Mouse (Mus musculus) cerebellum, postnatal 14 days (tissue): ENCODE measurements around the gene Hectd1.
A peak's percentile ranks its signal among the peaks of the same experiment; 100 is the strongest.

Source experiments
- DNase-seq, 2 experiments: peaks; one replicate each; pipeline ENCODE4 v3.0.0; 2021; ENCODE audit warnings: mixed read lengths in 2 of 2

Gene Hectd1

DNA sequence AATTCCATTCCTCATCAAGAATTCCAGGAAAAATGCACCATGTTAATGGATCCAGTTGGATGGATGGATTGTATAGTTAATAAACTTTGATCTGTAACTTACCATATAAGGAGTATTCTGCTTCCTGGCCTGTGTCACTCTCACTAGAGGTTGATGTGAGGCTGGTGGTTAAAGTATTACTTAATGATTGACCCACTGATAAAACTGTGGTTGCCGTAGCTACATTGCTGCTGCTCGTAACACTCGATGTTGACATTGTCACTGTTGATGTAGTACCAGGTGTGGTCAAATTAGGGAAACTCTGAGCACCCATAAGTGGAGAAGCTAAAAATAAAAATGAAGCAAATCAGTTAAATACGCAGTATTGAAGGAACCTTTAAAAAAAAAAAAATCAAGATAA, 61.9 kb downstream of the Hectd1 start:
- DNase-seq, result no peak

- no peak for DNase-seq
Measured at GRCm38 (mm10) chr12:51759374-51759773, 70.0 kb downstream of the Hectd1 start.

GRCm38 (mm10) chr12:51756599-51756961, 72.8 kb downstream of the Hectd1 start:
- DNase-seq, result no peak

DNA sequence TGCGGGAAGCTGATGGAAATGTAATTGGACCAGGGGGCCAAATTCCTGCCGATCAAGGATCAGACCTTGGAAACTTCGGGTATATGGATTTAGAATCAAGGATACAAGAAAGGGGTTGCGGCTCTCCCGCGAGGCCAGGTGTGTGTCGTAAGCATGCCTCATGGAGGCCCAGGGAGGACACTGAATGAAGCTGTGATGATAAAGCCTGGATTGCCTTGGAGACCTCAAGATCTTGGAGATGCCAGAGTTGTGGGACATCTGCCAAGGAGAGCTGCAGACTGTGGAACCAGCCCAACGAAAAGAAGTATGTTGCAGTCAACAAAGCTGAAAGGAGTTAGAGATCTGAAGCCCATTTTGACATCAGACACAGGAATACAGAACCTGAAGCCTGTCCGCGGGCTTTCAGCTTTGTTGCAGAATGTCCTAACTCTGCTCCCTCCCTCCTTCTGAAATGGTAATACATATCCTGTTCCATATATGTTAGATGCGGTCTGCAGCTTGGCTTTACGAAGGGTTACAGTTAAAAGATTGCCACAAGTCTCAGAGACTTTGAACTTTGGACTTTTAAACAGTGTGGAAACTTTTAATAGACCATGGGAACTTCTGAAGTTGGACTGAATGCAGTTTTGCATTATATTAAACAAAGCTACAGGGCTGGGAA, 73.3 kb downstream of the Hectd1 start:
- DNase-seq, result no peak

GRCm38 (mm10) chr12:51747348-51747747, 82.0 kb downstream of the Hectd1 start:
- no peak for DNase-seq

- DNase-seq, result no peak
Measured at GRCm38 (mm10) chr12:51744957-51745356, 84.4 kb downstream of the Hectd1 start.

- DNase-seq, result peak; percentile 46 to 66
Measured at GRCm38 (mm10) chr12:51741690-51742089, 87.6 kb downstream of the Hectd1 start.

GRCm38 (mm10) chr12:51736807-51737206, 92.5 kb downstream of the Hectd1 start:
- no peak for DNase-seq

GRCm38 (mm10) chr12:51736381-51736780, 93.0 kb downstream of the Hectd1 start:
- no peak for DNase-seq

- DNase-seq, result no peak
Measured at GRCm38 (mm10) chr12:51735840-51736271, 93.5 kb downstream of the Hectd1 start.

DNA sequence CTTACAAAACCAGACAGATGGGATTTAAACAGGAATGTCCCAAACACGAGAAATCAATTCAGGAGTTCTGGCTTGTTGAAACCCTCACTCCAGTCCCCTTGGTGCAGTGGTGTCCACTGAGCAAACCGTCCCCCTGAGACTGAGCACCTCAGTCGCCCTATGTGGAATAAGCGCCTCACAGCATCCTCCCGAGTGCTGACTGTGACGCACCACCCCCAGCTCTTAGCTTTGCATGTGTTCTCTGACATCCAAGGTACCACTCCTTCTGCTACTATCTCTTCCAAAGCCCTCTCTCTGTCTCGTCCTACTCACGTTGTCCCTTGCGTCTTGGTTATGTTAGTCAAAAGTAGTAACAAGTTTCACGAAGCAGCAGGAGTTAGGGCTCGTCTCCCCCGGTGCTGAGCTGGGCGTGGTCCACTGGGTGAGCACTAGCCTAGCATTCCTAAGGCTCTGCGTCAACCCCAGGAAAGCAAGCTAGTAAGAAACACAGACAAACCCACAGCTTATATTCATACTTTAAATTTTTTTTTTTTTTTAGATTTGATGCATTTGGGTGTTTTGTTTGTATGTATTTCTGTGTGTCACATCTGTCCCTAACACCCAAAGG, 94.6 kb downstream of the Hectd1 start:
- no peak for DNase-seq

- DNase-seq, result no peak
Measured at GRCm38 (mm10) chr12:51729827-51730226, 99.5 kb downstream of the Hectd1 start.

GRCm38 (mm10) chr12:51729058-51729457, 100.3 kb downstream of the Hectd1 start:
- no peak for DNase-seq

DNA sequence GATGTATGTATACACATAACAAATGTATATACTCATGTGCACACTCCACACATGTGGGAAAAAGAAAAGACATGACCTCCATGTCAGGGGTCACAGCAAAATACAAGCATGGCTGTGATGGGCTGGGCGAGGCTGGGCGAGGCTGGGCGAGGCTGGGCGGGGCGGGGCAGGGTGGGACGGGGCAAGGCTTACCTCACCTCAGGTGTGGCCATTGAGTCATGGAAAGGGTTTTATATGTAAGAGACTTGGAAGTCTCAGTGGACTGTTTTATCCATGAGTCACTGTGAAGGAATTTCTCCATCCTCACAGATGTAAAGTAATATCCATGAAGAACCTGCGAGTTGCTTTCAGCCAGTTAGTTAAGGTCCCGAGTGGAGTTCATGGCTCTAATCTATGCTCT, 107.5 kb downstream of the Hectd1 start:
- DNase-seq, result no peak

DNA sequence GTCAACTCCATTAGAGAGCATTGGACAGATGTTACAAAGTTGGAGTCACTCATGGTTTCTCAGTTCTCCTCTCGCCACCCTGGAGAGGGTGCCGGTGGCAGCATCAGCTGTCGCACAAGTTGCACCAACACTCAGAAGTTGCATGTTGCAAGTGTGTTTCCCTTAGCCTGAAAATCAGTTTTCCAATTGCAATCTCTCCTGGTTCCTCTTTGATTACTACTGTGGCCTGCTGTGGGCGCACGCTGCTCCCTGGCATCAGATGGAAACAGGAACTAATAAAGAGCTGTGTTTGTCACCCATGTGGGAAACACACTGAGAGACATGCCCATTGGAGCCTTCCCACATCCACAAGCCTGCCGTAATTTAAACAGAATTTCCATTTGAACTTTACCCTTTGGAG, 110.7 kb downstream of the Hectd1 start:
- DNase-seq, result no peak

DNA sequence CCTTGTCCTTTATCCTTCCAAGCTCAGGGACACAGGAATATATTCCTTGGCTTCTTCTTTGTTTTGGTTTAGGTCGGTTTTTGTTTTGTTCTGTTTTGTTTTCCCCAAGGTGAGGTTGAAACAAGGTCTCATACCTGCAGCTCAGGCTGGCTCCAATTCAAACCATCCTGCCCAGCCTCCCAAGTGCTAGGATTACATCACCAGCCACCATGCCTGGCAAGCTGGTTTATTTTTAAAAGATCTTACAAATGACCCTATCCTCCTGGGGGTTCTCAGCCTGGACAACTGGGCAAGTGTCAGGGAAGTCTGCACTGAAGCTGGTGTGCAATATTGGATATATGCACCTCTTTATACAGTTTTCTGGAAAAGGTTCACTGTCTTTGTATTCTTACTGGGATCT, 116.7 kb downstream of the Hectd1 start:
- no peak for DNase-seq

GRCm38 (mm10) chr12:51710154-51710553, 119.2 kb downstream of the Hectd1 start:
- no peak for DNase-seq

- DNase-seq, result no peak
Measured at GRCm38 (mm10) chr12:51709741-51710140, 119.6 kb downstream of the Hectd1 start.

- no peak for DNase-seq
Measured at GRCm38 (mm10) chr12:51708941-51709686, 120.2 kb downstream of the Hectd1 start.

- DNase-seq, result no peak
Measured at GRCm38 (mm10) chr12:51706673-51707235, 122.6 kb downstream of the Hectd1 start.

DNA sequence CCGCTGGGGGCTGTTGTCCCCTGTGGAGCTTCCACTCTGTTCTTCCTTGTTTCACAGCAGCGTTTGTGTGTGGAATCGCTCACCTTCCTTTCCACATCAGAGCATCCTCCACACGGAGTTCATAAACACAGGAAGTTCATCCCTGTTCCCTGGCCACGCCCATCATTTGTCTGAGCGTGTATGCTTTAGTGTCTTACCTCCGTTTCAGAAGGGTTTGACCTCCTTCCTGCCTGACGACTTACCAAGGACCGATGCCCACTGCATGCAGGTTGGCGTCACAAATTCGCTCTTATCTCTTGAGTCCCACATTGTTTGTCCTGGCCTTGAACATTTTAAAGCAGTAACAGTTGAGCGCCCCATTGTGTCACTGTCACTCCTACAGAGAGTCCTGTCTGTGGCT, 123.6 kb downstream of the Hectd1 start:
- DNase-seq, result no peak

DNA sequence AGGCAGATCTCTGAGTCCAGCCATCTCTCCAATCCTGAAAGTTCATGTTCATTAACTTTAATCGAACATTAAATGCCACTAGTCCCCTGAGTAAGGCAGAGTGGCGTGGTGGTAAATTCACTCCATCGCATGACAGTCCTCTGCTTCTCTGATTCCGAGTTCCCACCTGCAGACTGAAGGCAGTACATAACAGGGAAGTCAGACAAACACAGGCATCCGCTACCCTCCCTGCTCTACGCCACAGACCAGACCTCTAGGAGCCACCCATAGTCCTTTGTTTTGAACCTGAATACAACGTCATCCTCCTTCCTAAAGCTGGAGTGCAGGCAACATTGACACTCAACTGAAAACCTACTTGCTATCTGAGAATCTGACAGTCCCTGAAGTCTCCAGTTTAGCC, 124.8 kb downstream of the Hectd1 start:
- no peak for DNase-seq

GRCm38 (mm10) chr12:51703859-51704258, 125.5 kb downstream of the Hectd1 start:
- DNase-seq, result no peak

DNA sequence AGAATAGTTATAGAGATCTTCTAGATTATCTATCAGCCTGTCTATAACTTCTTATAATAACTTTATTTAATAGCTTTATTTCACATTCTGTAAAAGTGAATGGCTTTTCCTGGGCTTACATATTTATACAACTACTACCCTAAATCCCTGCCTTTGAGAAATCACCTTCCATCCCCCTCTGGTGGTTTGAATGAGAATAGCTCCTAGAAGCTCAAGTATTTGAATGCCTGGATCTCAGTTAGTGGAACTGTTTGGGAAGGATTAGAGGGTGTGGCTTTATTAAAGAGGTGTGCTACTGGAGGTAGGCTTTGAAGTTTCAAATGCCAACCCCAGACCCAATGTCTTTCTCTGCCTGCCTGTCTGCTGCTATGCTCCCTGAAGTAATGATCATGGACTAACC, 127.6 kb downstream of the Hectd1 start:
- DNase-seq, result no peak
